Mouse (Mus musculus): ENCODE data around the gene Tgm2. TPM values are rescaled to one million over a fixed set of nuclear protein-coding genes. Genes with fewer than 3 reads are reported as not detected.
A peak's percentile ranks its signal among the peaks of the same experiment; 100 is the strongest.

Gene Tgm2
- polyA plus RNA-seq, 1 experiment: 89.6 TPM

- TF ChIP-seq CTCF (IDR thresholded peaks at IDR 0.05; ENCODE audit: extremely low read depth, insufficient read length, insufficient replicate concordance, low read depth, low read length): no peak
- no peak for TF ChIP-seq POLR2A (IDR thresholded peaks at IDR 0.05; ENCODE audit: low read depth, low read length)
- 76% methylated on average over 6 of the region's 6 CpGs for WGBS
- peaks cover 19% of the 10 kb centered on the region for H3K4me1 ChIP-seq (ENCODE audit: control insufficient read depth, insufficient read depth, insufficient read length, low read length)
- H3K27me3 ChIP-seq (ENCODE audit: control insufficient read depth, insufficient read depth, low read length): no peaks in the 10 kb centered on the region
- peaks cover 79% of the 10 kb centered on the region for H3K36me3 ChIP-seq (ENCODE audit: control insufficient read depth, insufficient read depth, low read length)
- no peak overlapping the region for H3K27ac ChIP-seq (ENCODE audit: insufficient read depth, low read depth, low read length)
- no peak overlapping the region for H3K4me3 ChIP-seq (ENCODE audit: low read depth, low read length)
These were observed 13.2 kb downstream of the Tgm2 start for GRCm38 (mm10) chr2:158133050-158133449.

GRCm38 (mm10) chr2:158132320-158132719 is 13.9 kb downstream of the Tgm2 start:
- TF ChIP-seq CTCF (IDR thresholded peaks at IDR 0.05; ENCODE audit: extremely low read depth, insufficient read length, insufficient replicate concordance, low read depth, low read length) (no peak), POLR2A (IDR thresholded peaks at IDR 0.05; ENCODE audit: low read depth, low read length) (no peak)
- no peak overlapping the region for H3K27ac ChIP-seq (ENCODE audit: insufficient read depth, low read depth, low read length)
- H3K4me3 ChIP-seq (ENCODE audit: low read depth, low read length): no peak overlapping the region
- 81% methylated on average over 10 of the region's 10 CpGs for WGBS
- H3K27me3 ChIP-seq (ENCODE audit: control insufficient read depth, insufficient read depth, low read length): no peaks in the 10 kb centered on the region
- peaks cover 19% of the 10 kb centered on the region for H3K4me1 ChIP-seq (ENCODE audit: control insufficient read depth, insufficient read depth, insufficient read length, low read length)
- H3K36me3 ChIP-seq (ENCODE audit: control insufficient read depth, insufficient read depth, low read length): peaks cover 80% of the 10 kb centered on the region

GRCm38 (mm10) chr2:158131197-158131835 is 14.9 kb downstream of the Tgm2 start:
- WGBS: 83% methylated on average over 13 of the region's 13 CpGs
- H3K27ac ChIP-seq (ENCODE audit: insufficient read depth, low read depth, low read length): peak overlapping the region; percentile 69; the same call in 1 of the 2 replicates
- H3K36me3 ChIP-seq (ENCODE audit: control insufficient read depth, insufficient read depth, low read length): peaks cover 80% of the 10 kb centered on the region
- TF ChIP-seq POLR2A (IDR thresholded peaks at IDR 0.05; ENCODE audit: low read depth, low read length) (no peak), CTCF (IDR thresholded peaks at IDR 0.05; ENCODE audit: extremely low read depth, insufficient read length, insufficient replicate concordance, low read depth, low read length) (no peak)
- peaks cover 19% of the 10 kb centered on the region for H3K4me1 ChIP-seq (ENCODE audit: control insufficient read depth, insufficient read depth, insufficient read length, low read length)
- no peak overlapping the region for H3K4me3 ChIP-seq (ENCODE audit: low read depth, low read length)
- H3K27me3 ChIP-seq (ENCODE audit: control insufficient read depth, insufficient read depth, low read length): no peaks in the 10 kb centered on the region

DNA sequence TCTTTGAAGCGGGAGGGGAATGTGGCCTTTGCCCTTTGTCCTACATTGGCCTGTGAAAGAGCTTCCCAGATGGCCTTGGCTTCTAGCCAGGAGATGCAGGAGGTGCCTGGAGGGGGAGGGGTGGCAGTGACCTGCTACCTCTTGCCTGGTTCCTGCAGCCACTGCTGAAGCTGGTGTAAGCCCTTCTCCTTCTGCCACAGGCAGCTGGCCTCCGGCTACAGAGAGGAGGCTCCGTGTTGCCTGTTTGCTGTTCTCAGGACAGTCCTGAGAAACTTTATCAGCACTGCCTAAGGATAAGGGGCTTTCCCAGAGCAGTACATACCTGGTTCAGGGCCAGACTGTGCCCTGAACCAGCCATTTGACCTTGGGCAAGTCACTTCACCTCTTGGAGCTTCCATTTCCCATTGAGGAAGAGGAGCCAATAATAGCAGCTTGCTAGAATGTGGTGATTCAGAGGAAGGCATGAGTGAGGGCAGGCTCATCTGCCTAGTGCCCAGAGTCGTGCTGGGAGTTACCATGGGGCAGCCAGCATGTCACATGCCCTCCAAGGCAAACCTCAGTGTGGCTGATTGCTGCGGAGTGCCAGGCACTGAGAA is 15.7 kb downstream of the Tgm2 start:
- WGBS: 22% methylated on average over 5 of the region's 5 CpGs
- no peak for TF ChIP-seq POLR2A (IDR thresholded peaks at IDR 0.05; ENCODE audit: low read depth, low read length)
- peak overlapping the region; percentile 69 for H3K27ac ChIP-seq (ENCODE audit: insufficient read depth, low read depth, low read length)

DNA sequence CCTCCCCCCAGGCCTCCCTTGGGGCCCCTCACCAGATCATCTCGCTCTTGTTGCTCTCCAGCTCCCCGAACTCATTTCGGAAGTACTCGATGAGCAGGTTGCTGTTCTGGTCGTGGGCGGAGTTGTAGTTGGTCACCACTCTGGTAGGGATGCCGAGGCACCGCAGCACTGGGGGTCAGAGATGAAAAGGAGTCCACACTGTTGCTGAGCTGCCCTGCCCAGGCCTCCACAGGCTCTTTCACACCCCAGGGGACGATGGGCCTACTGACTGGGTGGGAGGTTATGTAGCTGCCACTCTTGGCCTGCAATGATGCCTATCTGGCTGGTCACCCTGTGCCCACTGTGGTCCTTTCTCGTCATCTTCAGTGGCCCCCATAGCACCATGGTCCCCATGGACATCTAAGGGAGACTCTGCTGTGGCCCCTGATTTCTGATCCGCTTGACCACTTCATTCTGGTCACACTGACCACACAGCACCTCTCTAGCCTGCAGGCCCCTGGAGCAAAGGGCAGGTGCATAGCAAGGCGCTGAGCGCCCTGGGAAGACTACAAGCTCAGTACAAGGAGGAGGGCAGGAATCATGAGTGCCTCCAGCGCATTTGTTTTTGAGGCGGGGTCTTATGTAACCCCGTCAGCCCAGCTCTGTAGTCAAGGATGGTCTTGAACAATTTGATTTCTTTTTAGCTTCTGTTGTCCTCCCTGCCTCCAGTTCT is 16.8 kb downstream of the Tgm2 start:
- H3K27ac ChIP-seq (ENCODE audit: insufficient read depth, low read depth, low read length): no peak overlapping the region
- H3K36me3 ChIP-seq (ENCODE audit: control insufficient read depth, insufficient read depth, low read length): peaks cover 79% of the 10 kb centered on the region
- H3K4me3 ChIP-seq (ENCODE audit: low read depth, low read length): no peak overlapping the region
- no peak for TF ChIP-seq CTCF (IDR thresholded peaks at IDR 0.05; ENCODE audit: extremely low read depth, insufficient read length, insufficient replicate concordance, low read depth, low read length)
- TF ChIP-seq POLR2A (IDR thresholded peaks at IDR 0.05; ENCODE audit: low read depth, low read length): no peak
- 85% methylated on average over 16 of the region's 16 CpGs for WGBS
- H3K4me1 ChIP-seq (ENCODE audit: control insufficient read depth, insufficient read depth, insufficient read length, low read length): peaks cover 19% of the 10 kb centered on the region
- H3K27me3 ChIP-seq (ENCODE audit: control insufficient read depth, insufficient read depth, low read length): no peaks in the 10 kb centered on the region

More for the DNA sequence above, 15.7 kb downstream of the Tgm2 start:
- Histone ChIP-seq H3K4me1 (ENCODE audit: control insufficient read depth, insufficient read depth, insufficient read length, low read length) (peaks cover 19% of the 10 kb centered on the region), H3K4me3 (ENCODE audit: low read depth, low read length) (no peak overlapping the region), H3K36me3 (ENCODE audit: control insufficient read depth, insufficient read depth, low read length) (peaks cover 80% of the 10 kb centered on the region), H3K27me3 (ENCODE audit: control insufficient read depth, insufficient read depth, low read length) (no peaks in the 10 kb centered on the region)

- no peak overlapping the region for H3K4me3 ChIP-seq (ENCODE audit: low read depth, low read length)
- TF ChIP-seq CTCF (IDR thresholded peaks at IDR 0.05; ENCODE audit: extremely low read depth, insufficient read length, insufficient replicate concordance, low read depth, low read length) (no peak), POLR2A (IDR thresholded peaks at IDR 0.05; ENCODE audit: low read depth, low read length) (no peak)
- H3K36me3 ChIP-seq (ENCODE audit: control insufficient read depth, insufficient read depth, low read length): peaks cover 78% of the 10 kb centered on the region
- peaks cover 19% of the 10 kb centered on the region for H3K4me1 ChIP-seq (ENCODE audit: control insufficient read depth, insufficient read depth, insufficient read length, low read length)
- no peak overlapping the region for H3K27ac ChIP-seq (ENCODE audit: insufficient read depth, low read depth, low read length)
- 90% methylated on average over 8 of the region's 8 CpGs for WGBS
- no peaks in the 10 kb centered on the region for H3K27me3 ChIP-seq (ENCODE audit: control insufficient read depth, insufficient read depth, low read length)
These were observed 17.6 kb downstream of the Tgm2 start for GRCm38 (mm10) chr2:158128461-158129130.

DNA sequence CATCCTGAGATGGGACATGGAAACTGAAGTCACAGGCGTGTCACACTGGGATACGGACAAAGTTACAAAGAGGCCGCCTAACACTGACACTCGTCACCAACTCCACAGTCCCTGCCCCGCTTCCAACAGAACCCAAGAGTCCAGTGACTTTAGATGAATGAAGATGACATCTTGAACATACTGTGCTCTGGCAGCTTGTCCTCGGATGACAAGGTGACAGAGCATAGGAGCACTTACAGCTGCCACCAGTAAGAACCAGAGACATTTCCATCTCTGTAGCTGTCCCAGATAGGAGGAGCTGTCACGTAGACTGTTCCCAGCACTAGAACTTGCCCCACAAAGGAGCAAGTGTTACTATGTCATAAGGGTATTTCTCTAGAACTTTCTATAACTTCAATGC is 18.4 kb downstream of the Tgm2 start:
- no peak overlapping the region for H3K27ac ChIP-seq (ENCODE audit: insufficient read depth, low read depth, low read length)
- H3K4me1 ChIP-seq (ENCODE audit: control insufficient read depth, insufficient read depth, insufficient read length, low read length): peaks cover 21% of the 10 kb centered on the region
- H3K36me3 ChIP-seq (ENCODE audit: control insufficient read depth, insufficient read depth, low read length): peaks cover 79% of the 10 kb centered on the region
- no peak overlapping the region for H3K4me3 ChIP-seq (ENCODE audit: low read depth, low read length)
- H3K27me3 ChIP-seq (ENCODE audit: control insufficient read depth, insufficient read depth, low read length): no peaks in the 10 kb centered on the region
- TF ChIP-seq CTCF (IDR thresholded peaks at IDR 0.05; ENCODE audit: extremely low read depth, insufficient read length, insufficient replicate concordance, low read depth, low read length): no peak
- TF ChIP-seq POLR2A (IDR thresholded peaks at IDR 0.05; ENCODE audit: low read depth, low read length): no peak
- WGBS: 95% methylated on average over 7 of the region's 7 CpGs

All from small intestine, adult 2 months (tissue).